Mouse (Mus musculus): ENCODE data around the gene Apba2. TPM values are rescaled to one million over a fixed set of nuclear protein-coding genes. Genes with fewer than 3 reads are reported as not detected.
A peak's percentile ranks its signal among the peaks of the same experiment; 100 is the strongest.

Apba2 gene
- total RNA-seq, 4 experiments from 2014 or later, result 0.12 to 1.7 (median 0.74) TPM

DNA sequence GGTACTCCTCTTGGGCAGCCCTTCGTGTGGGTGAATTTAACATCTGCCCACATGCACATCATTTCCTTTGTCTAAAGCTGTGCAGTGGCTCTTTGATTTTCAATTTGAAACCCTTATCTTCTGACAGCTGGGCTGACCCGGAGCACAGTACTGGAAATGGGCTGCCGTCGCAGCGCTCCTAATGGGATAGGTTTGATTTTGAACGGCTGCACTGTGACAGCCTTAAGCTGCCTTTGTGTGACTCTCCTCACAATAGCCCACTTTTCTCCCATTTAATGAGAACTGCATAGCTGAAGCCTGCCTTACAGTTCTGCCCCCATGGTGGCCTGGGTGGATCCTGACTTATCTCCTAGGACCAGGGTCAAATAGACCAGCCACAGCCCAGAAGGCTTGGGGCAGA, 31.9 kb downstream of the Apba2 start:
- DNase-seq, result no peak

DNA sequence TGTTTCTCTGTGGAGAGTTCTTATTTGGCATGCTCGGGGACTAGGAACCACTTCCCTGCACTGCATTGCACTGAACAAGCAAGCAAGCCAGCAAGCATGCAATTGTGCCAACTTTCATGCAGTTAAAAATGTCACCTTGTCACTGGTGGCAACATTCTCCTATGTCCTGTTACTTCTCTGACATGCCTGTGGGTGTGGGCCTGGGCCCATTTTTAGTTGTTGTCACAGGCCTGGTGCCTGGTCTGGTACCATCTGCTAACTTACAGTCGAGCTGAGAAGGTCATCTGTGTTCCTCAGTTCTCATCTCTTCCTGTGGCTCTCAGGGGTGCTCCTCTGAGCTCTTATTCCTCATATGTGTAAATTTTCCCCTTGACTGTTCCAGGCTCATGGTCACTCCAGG, 33.8 kb downstream of the Apba2 start:
- DNase-seq, result no peak

DNA sequence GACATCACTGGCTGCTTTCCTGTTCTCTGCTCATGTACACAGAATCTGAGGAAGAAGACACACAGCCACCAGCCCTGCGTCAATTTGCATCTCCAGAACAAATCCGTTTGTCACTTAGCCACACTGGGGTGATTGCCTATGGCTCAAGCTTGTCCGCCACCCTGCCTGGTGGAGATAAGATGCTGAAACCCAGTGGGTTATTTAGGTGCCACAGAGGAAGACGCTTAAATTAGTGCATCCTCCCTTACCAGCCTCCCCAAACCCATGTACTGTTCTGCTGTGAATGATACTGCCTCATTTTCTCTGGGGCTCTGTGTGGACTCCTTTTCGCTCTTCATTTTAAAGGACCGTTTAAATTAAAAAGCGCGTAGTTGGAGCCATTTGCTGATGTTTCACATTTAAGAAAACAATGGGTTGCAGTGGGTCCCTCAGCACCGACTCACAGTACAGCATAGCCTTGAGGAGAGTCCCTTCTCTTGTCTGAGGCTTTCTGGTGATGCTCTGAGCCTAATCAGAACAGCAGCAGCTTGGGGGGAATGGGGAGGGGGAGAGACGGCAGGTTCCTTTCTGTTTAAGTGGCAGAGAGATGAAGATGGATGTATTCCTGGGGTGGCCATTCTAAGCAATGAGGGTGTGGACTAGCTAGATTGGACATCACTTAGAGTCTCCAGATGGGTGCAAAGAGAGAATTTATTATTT, 38.1 kb downstream of the Apba2 start:
- DNase-seq, result no peak

DNA sequence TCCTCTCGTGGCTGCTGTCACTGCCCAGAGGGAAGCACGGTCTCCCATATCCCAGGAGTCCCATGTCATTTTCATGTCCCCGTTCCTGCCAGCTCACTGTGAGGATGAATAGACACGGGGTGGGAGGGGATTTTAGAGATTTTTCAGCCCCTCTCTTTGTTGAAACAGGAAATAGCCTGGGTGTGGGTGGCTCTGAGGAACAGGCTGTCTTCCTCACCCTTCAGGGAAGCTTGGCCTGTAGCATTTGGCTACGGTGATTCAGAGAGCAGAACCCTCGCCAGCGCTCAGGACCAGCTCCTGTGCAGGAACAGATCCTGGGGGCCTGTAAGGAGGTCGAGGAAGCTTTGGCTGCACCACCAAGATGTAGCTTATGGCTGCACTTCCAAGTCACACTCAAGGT, 45.3 kb downstream of the Apba2 start:
- DNase-seq, result no peak

DNA sequence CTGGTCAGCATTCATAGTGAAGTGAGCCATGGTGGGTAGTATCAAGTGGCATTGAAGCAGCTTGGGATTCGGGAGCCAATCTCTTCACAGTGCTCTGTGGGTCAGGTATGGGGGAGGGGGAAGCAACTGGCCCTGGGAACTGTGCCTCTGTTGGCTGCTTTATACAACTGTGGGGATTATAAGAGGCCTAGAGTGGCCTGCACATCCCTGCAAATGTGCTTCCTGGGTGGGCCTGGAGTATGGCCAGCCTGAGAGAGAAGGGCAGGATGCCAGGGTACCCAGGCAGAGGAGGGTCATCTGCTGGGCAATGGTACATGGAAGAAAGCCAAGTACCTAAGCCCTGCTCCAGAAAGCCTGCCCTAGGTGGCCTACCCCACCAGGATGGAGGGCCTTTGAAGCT, 49.4 kb downstream of the Apba2 start:
- no peak for DNase-seq

DNA sequence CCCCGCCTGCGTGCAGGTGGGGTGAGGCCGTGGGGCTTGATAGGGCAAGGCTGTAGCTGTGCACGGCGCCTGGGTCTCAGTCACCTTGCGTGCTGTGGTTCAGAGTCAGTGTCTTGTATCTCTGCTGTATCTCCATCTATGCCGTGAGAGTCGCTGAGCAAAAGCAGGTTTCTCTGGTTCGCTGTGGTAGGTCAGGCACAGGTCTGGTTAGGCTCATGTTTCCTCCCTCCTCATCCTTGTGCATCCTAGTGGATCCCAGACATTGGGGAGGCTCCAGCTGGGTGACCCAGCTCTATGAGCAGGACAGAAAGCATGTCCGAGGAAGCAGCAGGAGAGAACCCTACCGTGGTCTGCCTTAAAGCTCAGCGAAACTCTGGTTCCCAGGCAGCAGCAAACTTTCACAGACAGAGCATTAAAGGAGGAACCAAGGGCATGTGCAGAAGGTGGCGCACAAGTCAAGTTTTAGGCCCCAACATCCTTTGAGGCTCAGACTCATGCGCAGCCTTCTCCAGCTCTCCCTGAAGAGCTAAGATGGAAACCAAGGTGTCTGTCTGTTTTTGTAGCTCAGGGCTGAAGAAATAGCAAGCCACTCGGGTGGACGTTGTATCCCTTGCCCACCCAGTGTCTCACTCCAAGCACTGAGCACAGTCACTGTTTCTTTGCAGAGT, 51.2 kb downstream of the Apba2 start:
- no peak for DNase-seq

DNA sequence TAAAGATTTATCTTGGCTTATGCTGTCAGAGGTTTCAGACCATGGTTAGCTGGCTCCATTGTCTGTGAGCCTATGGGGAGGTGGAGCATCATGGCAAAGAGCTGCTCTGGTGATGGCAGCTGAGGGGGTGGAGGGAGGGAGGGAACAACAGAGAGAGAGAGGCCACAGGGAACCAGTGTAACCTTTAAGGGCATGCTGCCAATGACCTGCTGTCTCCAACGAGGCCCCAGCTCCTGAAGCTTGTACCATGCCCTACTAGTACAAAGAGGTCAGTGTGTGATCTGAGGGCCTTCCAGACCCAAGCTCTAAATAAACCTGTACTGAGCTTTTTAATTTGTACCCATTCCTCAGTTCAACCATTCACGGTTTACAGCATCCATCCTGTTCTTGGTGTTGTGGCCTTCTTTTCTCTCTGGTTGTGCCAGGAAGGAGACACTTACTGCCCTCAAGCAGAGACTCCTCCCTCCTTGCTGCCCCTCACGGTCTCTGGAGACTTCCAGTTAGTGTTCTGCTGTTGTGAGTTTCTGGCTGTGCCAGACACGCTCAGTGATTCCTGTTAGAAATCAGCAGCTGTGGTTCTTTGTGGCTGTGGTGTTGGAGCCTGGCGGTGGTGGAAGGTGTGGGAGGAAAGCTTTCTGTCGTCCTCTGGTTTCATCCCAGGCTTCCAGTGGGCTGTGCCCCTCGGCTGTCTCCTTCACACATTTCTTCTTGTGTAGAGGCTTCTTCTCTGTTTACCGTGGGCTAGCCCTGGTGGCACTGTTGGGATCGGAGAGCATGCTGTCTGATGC, 60.4 kb downstream of the Apba2 start:
- DNase-seq, result no peak

DNA sequence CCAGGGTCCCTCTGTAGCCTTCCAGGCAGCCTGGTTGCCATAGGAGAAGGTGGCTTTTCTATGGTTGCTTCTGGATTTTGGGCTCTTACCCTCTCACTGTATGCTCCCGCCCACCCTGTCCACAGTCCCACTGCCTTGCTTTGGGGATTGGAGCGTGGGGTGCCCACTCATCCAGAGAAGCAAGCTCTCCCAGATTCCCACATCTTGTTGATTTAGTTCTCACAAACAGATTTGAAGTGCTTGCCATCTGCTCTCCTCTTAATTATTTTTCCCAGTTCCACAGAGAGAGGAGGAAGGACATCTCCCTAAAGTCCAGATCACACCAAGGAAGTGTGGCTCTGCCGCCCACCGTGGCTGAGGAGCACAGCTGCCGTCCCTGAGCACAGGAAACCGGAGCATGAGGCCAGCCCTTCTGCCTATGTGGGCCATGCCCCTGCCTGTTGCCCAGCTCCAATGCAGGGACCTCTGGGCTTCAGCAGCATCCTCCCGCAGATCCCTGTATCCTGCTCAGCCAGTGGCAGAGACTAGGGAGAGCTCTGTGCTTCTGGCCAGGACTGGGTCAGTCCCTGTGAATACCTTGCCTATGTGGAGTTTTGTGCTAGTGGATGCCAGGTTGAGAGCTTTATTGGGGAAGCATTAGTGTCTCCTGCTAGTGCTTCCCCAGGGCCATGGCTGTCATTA, 63.5 kb downstream of the Apba2 start:
- no peak for DNase-seq

DNA sequence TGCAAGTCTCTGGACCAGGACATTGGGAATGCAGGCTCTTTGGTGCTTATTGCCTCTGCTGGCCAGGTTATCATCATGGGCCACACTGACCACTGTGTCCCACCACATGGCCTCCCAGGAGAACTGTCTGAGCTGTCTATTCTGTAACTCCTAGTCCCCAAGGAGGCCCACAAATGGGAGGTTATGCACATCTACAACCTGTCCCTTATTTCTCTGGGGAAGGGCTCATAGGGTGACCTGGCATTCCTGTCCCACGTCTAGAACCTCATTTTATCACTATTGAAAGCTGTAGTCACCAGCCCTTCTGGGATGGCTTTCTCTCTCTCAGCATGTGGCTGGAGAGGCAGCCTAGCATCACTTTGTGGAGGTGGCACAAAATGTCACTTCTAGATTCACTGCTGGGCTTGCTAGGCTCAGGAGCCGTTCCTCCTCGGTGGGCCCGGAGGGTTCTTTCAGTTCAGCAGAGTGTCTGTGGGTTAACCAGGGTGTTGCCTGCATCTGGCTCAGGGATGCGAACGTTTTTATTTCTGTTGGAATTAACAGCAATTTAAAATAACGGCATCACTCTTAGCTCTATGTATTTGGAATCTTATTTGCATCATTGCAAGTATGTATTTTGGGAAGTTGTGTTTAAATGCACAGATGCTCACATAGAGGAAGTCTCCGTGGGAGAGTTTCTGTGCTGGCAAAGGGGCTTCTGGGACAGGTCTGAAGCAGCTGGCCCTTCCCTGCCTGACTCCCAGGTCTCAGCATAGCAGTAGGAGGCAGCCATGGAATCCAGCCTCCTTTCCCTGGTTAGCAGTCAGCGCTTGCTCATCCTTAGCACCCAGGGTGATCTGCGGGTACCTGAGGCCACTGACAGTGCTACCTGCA, 65.1 kb downstream of the Apba2 start:
- DNase-seq, result no peak

DNA sequence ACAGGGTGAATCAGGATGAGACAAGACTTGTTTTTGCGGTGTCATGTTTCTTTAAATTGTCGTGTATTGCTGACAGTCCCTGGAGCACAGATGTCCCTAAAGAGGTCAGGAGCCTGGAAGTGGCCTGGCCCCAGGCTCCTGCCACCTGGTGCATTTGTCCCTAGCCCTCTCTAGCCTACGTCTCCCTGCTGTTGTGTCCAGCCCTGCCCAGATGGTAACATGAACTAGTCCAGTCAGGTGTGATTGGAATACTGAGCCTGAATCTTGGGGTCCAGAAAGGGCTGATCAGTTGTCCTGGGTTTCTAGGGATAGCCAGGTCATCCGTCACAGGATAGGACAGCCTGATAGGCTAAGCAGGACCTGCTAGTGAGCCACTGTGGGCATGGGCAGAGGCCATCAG, 67.2 kb downstream of the Apba2 start:
- DNase-seq, result no peak

DNA sequence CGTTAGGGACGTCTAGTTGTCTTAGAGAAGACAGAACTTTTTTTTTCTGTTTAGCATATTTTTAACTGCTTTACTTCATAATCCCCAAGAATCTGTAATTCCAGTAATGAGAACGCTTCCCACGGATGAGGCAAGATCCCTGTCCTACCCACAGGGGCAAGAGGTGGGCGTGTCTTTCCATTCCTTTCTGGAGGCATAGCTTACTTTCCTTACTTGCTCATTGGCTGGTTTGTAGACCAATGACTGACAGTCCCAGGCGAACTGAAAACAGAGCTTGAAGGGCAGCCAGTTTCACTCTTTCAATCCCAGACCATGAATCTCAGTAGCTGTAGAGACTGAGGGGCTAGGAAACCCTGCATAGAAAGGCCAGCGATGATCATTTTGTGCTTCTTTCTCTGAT, 68.2 kb downstream of the Apba2 start:
- DNase-seq, result no peak

DNA sequence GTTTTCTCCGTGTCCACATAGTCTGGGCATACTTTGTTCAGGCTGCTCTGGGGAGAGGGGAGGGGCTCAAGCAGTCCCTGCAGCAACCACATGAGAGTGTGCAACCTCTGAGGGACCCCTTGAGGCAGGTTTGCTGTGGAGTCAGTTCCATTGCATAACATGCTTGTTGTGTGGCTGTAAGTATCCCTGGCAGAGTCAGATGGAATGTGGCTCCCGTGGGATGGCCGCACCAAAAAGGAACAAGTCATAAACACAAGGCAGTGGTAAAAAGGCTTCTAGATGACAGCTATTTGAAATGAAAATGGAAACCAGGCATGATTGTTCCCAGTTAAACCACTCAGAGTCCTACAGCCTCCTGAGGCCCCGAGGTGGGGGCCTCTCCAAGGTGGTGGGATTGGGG, 69.4 kb downstream of the Apba2 start:
- DNase-seq, result no peak

DNA sequence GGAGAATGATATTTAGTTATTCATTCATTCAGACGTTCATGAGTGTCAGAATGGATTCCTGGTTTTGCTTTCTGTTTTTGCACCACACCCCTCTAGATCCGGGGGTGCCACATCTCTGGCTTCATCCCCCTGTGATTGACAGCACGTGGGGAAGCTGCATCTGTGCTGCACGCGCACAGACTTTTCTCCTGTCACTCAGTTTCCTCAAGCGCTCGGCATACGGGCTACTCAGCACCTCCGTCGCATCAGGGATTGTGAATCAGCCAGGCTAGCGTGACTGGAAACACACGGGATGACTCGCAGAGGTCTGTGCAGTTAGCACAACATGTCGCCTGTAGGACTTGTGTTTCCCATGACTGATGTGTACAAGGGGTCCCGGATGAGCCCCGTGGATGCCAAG, 72.6 kb downstream of the Apba2 start:
- DNase-seq, result no peak

DNA sequence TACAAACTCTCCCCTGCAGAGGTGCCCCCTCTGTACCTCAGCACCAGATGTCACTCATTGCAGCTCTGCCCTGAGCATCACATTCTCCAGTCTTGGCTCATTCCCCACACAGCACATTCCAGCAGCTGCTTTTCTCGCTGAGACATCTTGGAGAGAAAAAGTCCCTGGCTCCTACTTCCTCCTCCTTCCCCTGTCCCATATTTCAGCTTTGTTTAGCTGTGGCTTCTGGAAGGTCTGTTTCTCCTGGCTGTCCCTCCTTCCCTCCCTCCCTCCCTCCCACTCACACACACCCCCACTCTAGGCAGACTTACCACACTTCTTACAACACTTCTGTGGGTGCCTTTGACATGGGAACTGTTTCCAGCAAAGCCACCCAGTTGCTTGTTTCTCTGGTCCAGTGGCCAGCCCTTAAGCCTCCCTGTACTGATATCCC, 75.0 kb downstream of the Apba2 start:
- DNase-seq, result no peak

DNA sequence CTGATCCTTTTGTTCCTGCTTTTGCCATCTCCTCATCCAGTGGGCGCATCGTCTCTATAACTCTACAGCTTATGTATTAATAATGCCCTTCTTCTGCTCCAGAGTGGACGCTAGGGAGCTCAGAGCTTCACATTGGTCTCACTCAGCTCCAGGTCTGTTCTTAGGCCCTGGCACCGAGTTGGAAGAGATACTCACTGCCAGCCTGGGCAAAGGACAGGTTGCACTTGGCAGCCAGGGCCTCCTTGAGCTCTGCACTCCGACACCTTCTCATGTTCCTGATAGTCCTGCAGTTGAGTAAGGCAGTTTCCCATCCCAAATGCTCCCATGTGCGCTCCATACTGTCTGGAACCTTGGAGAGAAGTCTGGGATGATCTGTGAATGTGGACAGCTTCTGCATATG, 76.7 kb downstream of the Apba2 start:
- DNase-seq, result peak; percentile 5

DNA sequence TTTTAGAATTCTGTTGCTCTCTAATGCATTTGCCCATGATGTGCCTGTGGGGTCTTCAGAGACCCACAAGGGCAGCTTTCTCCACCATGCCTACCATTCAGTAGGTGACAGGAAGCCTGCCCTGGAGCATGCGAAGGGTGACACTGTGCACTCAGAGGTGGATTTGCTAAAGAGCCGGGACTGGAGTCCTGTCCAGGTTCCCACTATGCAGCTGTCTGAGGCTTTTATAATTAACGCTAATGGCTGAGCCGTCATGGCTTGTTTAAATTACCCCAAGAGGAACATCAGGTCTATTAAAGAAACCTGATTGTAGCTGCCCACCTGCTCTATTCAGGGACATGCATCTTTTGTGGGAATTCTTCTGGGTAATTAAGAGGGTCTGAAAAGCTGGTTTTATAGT, 78.4 kb downstream of the Apba2 start:
- no peak for DNase-seq

DNA sequence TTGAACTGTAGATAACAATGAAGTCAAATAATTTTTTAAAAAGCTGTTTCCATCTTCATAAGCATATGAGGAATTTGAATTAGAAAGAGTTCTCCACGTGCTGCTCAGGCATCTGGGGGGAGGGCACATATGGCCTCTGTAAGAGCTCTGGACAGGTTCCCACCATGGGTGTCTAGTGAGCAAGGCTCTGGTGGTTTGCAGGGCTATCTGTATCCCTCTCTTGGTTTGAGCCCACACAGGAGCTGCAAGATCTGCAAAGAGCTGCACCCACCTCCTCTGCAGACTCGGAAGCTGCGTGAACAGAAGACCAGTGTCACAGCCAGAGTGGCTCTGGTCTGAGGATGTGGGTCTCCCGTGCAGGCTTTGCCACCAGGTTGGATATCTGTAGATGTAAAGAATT, 78.8 kb downstream of the Apba2 start:
- no peak for DNase-seq

DNA sequence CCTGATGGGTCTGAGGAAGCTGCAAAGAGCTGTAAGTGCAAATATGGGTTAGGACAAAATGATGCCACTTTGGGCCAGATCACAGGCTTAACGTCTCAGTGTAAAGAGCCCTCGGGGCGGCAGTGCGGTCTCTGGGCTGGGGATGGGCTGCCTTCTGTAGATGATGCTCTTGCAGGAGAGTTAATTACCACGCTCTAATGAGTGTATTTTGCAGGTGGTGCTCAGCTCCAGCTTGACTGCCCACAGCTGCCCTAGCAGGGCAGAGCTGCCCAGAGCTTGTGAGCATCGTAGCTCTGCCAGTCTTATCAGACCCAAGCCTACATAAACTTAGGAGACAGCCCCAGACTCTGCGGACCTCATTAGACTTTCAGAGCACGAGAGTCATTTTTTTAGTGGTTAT, 80.9 kb downstream of the Apba2 start:
- no peak for DNase-seq

DNA sequence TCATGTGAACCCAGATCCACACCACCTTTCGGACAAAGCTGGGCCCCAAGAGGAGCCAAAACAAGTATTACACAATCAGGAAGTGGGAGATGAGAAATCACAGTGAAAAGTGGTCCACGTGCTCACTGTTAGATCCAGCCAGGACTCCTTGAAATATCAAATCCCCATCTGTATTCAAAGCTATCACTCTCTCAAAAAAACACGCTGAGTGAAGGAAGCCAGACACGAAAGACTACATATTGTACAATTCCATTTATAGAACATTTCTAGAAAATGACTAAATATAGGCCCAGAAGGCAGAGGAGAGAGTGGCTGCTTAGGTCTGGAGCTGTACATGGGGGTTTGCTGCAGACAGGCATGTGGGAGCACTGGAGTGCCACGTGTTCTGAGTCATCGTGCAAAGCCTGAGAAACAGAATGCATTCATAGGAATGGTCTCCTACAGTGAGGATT, 82.2 kb downstream of the Apba2 start:
- no peak for DNase-seq

DNA sequence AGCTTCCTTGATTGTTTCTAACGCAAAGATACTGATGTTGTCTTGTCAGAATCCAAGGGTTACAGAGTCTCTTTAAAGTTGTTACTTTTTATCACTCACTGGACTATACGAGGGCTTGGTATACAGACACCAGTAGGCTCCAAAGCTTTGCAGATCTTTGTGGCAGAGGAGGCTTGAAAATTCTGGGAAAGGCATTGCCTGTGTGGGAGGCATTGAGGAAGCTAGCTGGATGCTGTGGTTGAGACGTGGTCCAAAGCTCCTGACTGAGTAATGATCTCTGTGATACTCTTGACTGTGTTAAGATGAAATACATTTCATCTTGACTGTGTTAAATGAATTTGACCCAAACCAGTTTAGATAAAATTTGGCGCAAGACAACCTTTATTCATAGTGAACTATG, 84.6 kb downstream of the Apba2 start:
- no peak for DNase-seq

DNA sequence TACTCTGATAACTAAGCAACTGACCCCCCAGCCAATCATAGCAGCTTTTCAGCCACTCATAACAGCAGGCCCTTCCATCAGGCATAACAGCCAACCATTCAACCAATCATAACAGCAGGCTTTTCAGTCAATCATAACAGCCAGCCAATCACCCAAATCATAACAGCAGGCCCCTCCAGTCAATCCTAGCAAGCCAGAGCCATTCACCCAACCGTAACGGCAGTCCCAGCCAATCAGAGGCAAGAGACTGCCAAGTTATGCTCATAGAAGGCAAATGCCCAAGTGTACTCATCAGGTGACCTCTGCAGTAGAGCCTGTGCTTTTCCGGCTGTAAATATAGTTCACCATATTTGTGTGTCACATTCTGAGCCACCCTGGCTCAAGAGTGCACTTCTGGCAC, 85.1 kb downstream of the Apba2 start:
- no peak for DNase-seq

Data from adrenal gland, adult 8-10 months (tissue).